Mouse (Mus musculus): ENCODE results near the gene 4930513O06Rik.

4930513O06Rik gene

GRCm38 (mm10) chrX:139085943-139086342 lies at the start of gene 4930513O06Rik:
4930513O06Rik (plus strand) TSS chrX:139086243.
- DNase-seq (ENCODE audit: low spot score), result no peak

DNA sequence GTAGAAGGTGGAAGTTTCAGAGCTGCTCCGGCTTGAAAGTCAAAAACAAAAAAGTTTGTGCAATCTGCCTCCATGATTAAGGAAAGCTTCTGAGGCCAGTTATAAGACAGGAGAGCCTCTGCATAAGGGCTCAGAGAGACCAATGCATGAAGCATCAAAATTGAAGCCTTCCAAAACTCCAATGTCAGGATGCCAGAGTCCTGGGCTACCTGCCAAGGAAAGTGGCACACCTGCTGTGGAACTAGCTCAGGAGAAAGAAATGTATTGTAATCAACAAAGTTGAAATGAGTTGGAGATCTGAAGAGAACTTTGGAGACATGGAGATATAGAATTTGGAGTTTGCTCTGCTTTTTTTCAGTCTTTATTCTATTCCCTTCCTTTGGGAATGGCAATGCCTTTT lies 48.4 kb upstream of the 4930513O06Rik start:
- DNase-seq (ENCODE audit: low spot score), result no peak

- no peak for DNase-seq (ENCODE audit: low spot score)
Observed at GRCm38 (mm10) chrX:139039314-139039713, 46.7 kb upstream of the 4930513O06Rik start.

GRCm38 (mm10) chrX:139041148-139041547 lies 44.9 kb upstream of the 4930513O06Rik start:
- DNase-seq (ENCODE audit: low spot score), result no peak

DNA sequence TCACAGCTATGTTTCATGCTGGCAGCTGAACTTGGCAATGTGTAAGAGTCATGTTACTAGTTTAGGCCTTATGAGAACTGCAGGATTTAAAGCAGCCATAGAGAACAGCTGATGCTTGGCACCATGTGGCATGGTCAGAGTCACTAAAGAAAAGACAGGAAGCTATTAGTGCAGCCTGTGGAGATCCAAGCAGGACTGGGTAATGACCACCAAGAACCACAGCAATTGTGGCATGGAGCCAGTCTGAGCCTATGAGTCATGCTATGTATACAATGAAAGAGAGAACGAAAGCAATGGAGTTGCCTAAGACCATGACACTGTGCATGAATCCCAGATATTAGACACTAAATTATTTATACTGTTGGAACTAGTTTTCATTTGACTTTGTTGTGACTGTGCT lies 34.1 kb upstream of the 4930513O06Rik start:
- no peak for DNase-seq (ENCODE audit: low spot score)

GRCm38 (mm10) chrX:139053149-139053548 lies 32.9 kb upstream of the 4930513O06Rik start:
- DNase-seq (ENCODE audit: low spot score), result no peak

DNA sequence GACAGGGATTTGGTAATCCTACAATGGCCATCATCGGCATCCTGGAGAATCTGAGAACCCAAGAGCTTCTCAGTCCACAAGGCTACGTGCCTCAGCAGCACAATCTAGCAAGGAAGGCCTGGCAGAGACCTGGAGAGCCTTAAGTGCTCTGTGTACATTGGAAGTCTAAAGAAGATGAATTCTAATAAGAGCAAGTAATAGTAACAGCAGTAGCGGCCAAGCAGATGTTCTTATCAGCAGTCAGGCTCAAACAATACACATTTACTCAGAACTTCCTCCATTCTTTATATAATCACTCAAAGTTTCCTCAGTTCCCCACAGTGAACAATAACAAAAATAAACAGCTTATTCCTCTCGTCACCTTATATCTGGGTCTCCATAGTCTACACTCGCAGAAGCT lies 22.0 kb upstream of the 4930513O06Rik start:
- DNase-seq (ENCODE audit: low spot score), result no peak

- DNase-seq (ENCODE audit: low spot score), result no peak
Observed at GRCm38 (mm10) chrX:139078493-139078892, 7.5 kb upstream of the 4930513O06Rik start.

GRCm38 (mm10) chrX:139085077-139085476 lies 966 bp upstream of the 4930513O06Rik start, which contains the start of gene Serpina7:
Serpina7 (minus strand) TSS chrX:139085236.
- DNase-seq (ENCODE audit: low spot score), result no peak

- no peak for DNase-seq (ENCODE audit: low spot score)
Observed at GRCm38 (mm10) chrX:139097197-139097596, 11.2 kb downstream of the 4930513O06Rik start.

- no peak for DNase-seq (ENCODE audit: low spot score)
Observed at GRCm38 (mm10) chrX:139134031-139134430, 48.0 kb downstream of the 4930513O06Rik start.
